Mouse (Mus musculus): Measurements from ENCODE around the gene Rab3b. TPM values are rescaled to one million over a fixed set of nuclear protein-coding genes. Genes with fewer than 3 reads are reported as not detected.

Gene Rab3b
- polyA plus RNA-seq, 1 experiment from 2014 or later, result 148 TPM

GRCm38 (mm10) chr4:108845824-108846569 is 32.9 kb upstream of the Rab3b start:
- H3K9me3 ChIP-seq, result no peaks in the 10 kb centered on the region
- no peaks in the 10 kb centered on the region for H3K27me3 ChIP-seq (replicated peaks)
- H3K4me3 ChIP-seq, result no peak overlapping the region
- peaks cover 24% of the 10 kb centered on the region for H3K4me1 ChIP-seq
- no peak overlapping the region for H3K9ac ChIP-seq
- no peak overlapping the region for H3K4me2 ChIP-seq
- ATAC-seq (replicated peaks), result no peak
- 91% methylated on average over 5 of the region's 5 CpGs for WGBS
- H3K36me3 ChIP-seq (replicated peaks), result no peaks in the 10 kb centered on the region
- H3K27ac ChIP-seq, result no peak overlapping the region

- peak; percentile 91 for ATAC-seq (replicated peaks)
- H3K4me2 ChIP-seq, result peak within 1 kb of the TSS; percentile 91
- peak within 1 kb of the TSS; percentile 74 for H3K9ac ChIP-seq
- 0 out of 2 replicates have a peak, but pooled peaks cover 4% of the 10 kb centered on the region for H3K36me3 ChIP-seq (replicated peaks)
- H3K9me3 ChIP-seq, result no peaks in the 10 kb centered on the region
- under 1% methylated on average over 77 of the region's 77 CpGs for WGBS
- no peaks in the 10 kb centered on the region for H3K27me3 ChIP-seq (replicated peaks)
- H3K4me1 ChIP-seq, result peaks cover 27% of the 10 kb centered on the region
- peak within 1 kb of the TSS; percentile 79 for H3K4me3 ChIP-seq
- H3K27ac ChIP-seq, result peak within 1 kb of the TSS; percentile 86
Observed at GRCm38 (mm10) chr4:108847715-108848504, 31.0 kb upstream of the Rab3b start, which contains the start of gene Kti12. TSS of gene Kti12 (plus strand) at chr4:108847785.

- H3K36me3 ChIP-seq (replicated peaks), result 0 out of 2 replicates have a peak, but pooled peaks cover 4% of the 10 kb centered on the region
- H3K9me3 ChIP-seq, result no peaks in the 10 kb centered on the region
- peak within 1 kb of the TSS; percentile 74 for H3K9ac ChIP-seq
- H3K4me2 ChIP-seq, result peak within 1 kb of the TSS; percentile 91
- ATAC-seq (replicated peaks), result peak; percentile 21
- peak within 1 kb of the TSS; percentile 79 for H3K4me3 ChIP-seq
- peak within 1 kb of the TSS; percentile 86 for H3K27ac ChIP-seq
- H3K27me3 ChIP-seq (replicated peaks), result no peaks in the 10 kb centered on the region
- 10% methylated on average over 20 of the region's 20 CpGs for WGBS
- peaks cover 27% of the 10 kb centered on the region for H3K4me1 ChIP-seq
Observed at GRCm38 (mm10) chr4:108848505-108848848, 30.4 kb upstream of the Rab3b start, which contains the start of gene A730015C16Rik. TSS of gene A730015C16Rik (minus strand) at chr4:108848619.

GRCm38 (mm10) chr4:108866806-108867205 is 12.1 kb upstream of the Rab3b start:
- ATAC-seq (replicated peaks), result no peak
- WGBS, result 84% methylated on average over 7 of the region's 7 CpGs
- H3K27ac ChIP-seq, result no peak overlapping the region
- H3K4me1 ChIP-seq, result no peaks in the 10 kb centered on the region
- no peak overlapping the region for H3K4me2 ChIP-seq
- H3K9me3 ChIP-seq, result no peaks in the 10 kb centered on the region
- no peaks in the 10 kb centered on the region for H3K27me3 ChIP-seq (replicated peaks)
- peaks cover 13% of the 10 kb centered on the region; the same call in 1 of the 2 replicates for H3K36me3 ChIP-seq (replicated peaks)
- no peak overlapping the region for H3K4me3 ChIP-seq
- H3K9ac ChIP-seq, result no peak overlapping the region

DNA sequence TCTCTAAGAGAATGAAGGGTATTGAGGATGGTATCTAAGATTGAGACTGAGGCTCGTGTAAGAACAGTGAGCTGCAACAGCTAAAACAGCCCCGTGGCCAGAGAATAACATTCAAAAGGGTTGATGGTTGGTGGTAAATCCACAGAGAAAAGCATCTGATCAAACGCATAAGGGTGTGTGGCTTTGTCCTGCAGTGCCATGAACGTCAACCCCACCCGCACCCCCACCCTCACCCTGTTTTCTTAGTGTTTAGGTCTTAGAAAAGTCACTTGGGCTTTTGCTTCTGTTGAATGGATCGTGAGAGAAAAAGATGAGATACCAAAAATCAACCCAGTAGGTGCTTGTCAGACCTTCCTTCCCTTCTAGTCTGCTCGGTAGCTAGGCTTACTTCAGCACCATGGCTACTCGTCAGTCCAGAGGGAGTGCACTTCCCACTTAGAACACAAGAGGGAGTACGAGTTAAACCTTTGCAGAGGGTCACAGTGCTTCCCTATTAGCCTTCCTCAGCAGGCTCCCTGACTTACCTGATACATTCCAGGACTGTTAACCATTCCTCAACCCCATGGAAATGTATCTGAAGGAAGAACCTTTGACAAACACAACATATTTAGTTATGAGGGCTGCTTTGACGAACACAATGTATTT is 9.0 kb upstream of the Rab3b start:
- Histone ChIP-seq H3K4me2 (no peak overlapping the region), H3K27ac (no peak overlapping the region), H3K27me3 (replicated peaks) (no peaks in the 10 kb centered on the region), H3K4me1 (no peaks in the 10 kb centered on the region), H3K4me3 (no peak overlapping the region), H3K9ac (no peak overlapping the region), H3K36me3 (replicated peaks) (no peaks in the 10 kb centered on the region), H3K9me3 (no peaks in the 10 kb centered on the region)
- peak; percentile 94 for ATAC-seq (replicated peaks)
- WGBS, result 34% methylated on average over 10 of the region's 10 CpGs

GRCm38 (mm10) chr4:108873746-108874145 is 5.1 kb upstream of the Rab3b start:
- no peak for ATAC-seq (replicated peaks)
- H3K27me3 ChIP-seq (replicated peaks), result no peaks in the 10 kb centered on the region
- WGBS, result 89% methylated on average over 5 of the region's 5 CpGs
- H3K36me3 ChIP-seq (replicated peaks), result no peaks in the 10 kb centered on the region
- no peak overlapping the region for H3K4me3 ChIP-seq
- H3K27ac ChIP-seq, result no peak overlapping the region
- no peak overlapping the region for H3K9ac ChIP-seq
- H3K4me2 ChIP-seq, result no peak overlapping the region
- no peaks in the 10 kb centered on the region for H3K9me3 ChIP-seq
- H3K4me1 ChIP-seq, result peaks cover 3% of the 10 kb centered on the region; the same call in 1 of the 2 replicates

- Histone ChIP-seq H3K9ac (no peak overlapping the region), H3K4me2 (no peak overlapping the region), H3K27ac (no peak overlapping the region)
Observed at GRCm38 (mm10) chr4:108877901-108878300, 962 bp upstream of the Rab3b start.

DNA sequence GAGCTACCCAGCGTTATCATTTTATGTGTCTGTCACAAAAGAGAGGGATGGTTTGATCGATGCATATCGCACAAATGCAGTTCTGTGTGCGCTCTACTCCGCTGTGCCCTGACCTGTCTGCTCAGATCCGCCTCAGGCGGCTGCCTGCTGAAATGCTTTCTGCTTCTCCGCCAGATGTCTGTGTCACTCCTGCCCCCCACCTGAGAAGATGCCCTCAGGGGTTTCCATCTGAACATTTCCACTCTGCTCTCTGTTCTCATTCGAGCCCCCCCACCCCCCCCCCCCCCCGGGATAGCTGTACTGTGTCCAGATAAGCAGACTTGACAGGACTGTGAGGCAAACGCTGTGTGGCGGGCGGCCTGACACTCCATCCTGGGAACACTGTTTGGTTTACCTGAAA is 5.0 kb downstream of the Rab3b start:
- no peak overlapping the region for H3K9ac ChIP-seq
- H3K27me3 ChIP-seq (replicated peaks), result no peaks in the 10 kb centered on the region
- no peak; the same call in 1 of the 2 replicates for ATAC-seq (replicated peaks)
- no peak overlapping the region for H3K4me3 ChIP-seq
- peaks cover 6% of the 10 kb centered on the region; the same call in 1 of the 2 replicates for H3K4me1 ChIP-seq
- 52% methylated on average over 13 of the region's 13 CpGs for WGBS
- no peak overlapping the region for H3K27ac ChIP-seq
- H3K9me3 ChIP-seq, result no peaks in the 10 kb centered on the region
- H3K36me3 ChIP-seq (replicated peaks), result no peaks in the 10 kb centered on the region
- H3K4me2 ChIP-seq, result no peak overlapping the region; the same call in 1 of the 2 replicates

More at GRCm38 (mm10) chr4:108877901-108878300, 962 bp upstream of the Rab3b start:
- Histone ChIP-seq H3K36me3 (replicated peaks) (no peaks in the 10 kb centered on the region), H3K4me1 (peaks cover 10% of the 10 kb centered on the region; the same call in 1 of the 2 replicates), H3K4me3 (no peak overlapping the region), H3K27me3 (replicated peaks) (no peaks in the 10 kb centered on the region), H3K9me3 (no peaks in the 10 kb centered on the region)
- 83% methylated on average over 6 of the region's 6 CpGs for WGBS
- ATAC-seq (replicated peaks), result no peak

GRCm38 (mm10) chr4:108887456-108887855 is 8.6 kb downstream of the Rab3b start:
- WGBS, result 84% methylated on average over 4 of the region's 4 CpGs
- H3K36me3 ChIP-seq (replicated peaks), result no peaks in the 10 kb centered on the region
- ATAC-seq (replicated peaks), result no peak

GRCm38 (mm10) chr4:108890876-108891275 is 12.0 kb downstream of the Rab3b start:
- H3K27me3 ChIP-seq (replicated peaks), result no peaks in the 10 kb centered on the region
- no peak overlapping the region for H3K9ac ChIP-seq
- H3K4me1 ChIP-seq, result no peaks in the 10 kb centered on the region
- no peak for ATAC-seq (replicated peaks)
- WGBS, result 84% methylated on average over 6 of the region's 6 CpGs
- H3K4me2 ChIP-seq, result no peak overlapping the region
- H3K9me3 ChIP-seq, result no peaks in the 10 kb centered on the region
- no peak overlapping the region for H3K4me3 ChIP-seq
- no peaks in the 10 kb centered on the region for H3K36me3 ChIP-seq (replicated peaks)
- H3K27ac ChIP-seq, result no peak overlapping the region

More at GRCm38 (mm10) chr4:108887456-108887855, 8.6 kb downstream of the Rab3b start:
- no peak overlapping the region for H3K4me2 ChIP-seq
- no peaks in the 10 kb centered on the region for H3K4me1 ChIP-seq
- no peaks in the 10 kb centered on the region for H3K9me3 ChIP-seq
- H3K27me3 ChIP-seq (replicated peaks), result no peaks in the 10 kb centered on the region
- no peak overlapping the region for H3K27ac ChIP-seq
- no peak overlapping the region for H3K9ac ChIP-seq
- no peak overlapping the region for H3K4me3 ChIP-seq

GRCm38 (mm10) chr4:108900421-108900820 is 21.6 kb downstream of the Rab3b start:
- Histone ChIP-seq H3K9ac (no peak overlapping the region), H3K36me3 (replicated peaks) (no peaks in the 10 kb centered on the region), H3K9me3 (no peaks in the 10 kb centered on the region), H3K4me2 (no peak overlapping the region), H3K4me1 (no peaks in the 10 kb centered on the region), H3K4me3 (no peak overlapping the region), H3K27me3 (replicated peaks) (no peaks in the 10 kb centered on the region), H3K27ac (no peak overlapping the region)
- ATAC-seq (replicated peaks), result no peak
- WGBS, result 63% methylated on average over 7 of the region's 7 CpGs

- 94% methylated on average over 9 of the region's 9 CpGs for WGBS
- Histone ChIP-seq H3K4me2 (no peak overlapping the region), H3K9ac (no peak overlapping the region), H3K4me3 (no peak overlapping the region), H3K9me3 (no peaks in the 10 kb centered on the region), H3K4me1 (no peaks in the 10 kb centered on the region), H3K27me3 (replicated peaks) (no peaks in the 10 kb centered on the region), H3K36me3 (replicated peaks) (no peaks in the 10 kb centered on the region), H3K27ac (no peak overlapping the region)
- no peak for ATAC-seq (replicated peaks)
Observed at GRCm38 (mm10) chr4:108902886-108903285, 24.0 kb downstream of the Rab3b start.

All from midbrain, embryonic 15.5 days (tissue).